Mouse (Mus musculus): ENCODE results near the gene Tmem150c.

Gene Tmem150c

DNA sequence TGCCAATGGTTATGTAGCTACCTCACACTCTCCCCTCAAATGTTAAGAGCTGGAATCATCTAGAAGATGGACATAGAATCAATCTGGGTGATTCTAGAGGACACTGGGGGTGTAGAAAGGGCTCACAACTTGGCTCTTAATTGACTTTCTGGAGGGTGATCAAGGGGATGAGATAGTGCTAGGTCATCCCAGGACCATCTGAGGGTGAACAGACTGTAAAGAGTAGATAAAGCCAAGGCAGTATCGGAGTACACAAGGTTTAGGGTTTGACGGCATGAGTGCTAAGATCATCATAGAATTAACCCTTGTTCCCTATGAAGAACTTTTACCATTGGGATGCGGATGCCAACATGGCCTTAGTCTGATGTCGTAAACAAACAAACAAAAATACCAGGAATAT, 61.6 kb downstream of the Tmem150c start:
- DNase-seq (ENCODE audit: low read depth, low spot score), result no peak

- DNase-seq (ENCODE audit: low read depth, low spot score), result no peak
These were observed 62.7 kb downstream of the Tmem150c start for GRCm38 (mm10) chr5:100096955-100097354.

DNA sequence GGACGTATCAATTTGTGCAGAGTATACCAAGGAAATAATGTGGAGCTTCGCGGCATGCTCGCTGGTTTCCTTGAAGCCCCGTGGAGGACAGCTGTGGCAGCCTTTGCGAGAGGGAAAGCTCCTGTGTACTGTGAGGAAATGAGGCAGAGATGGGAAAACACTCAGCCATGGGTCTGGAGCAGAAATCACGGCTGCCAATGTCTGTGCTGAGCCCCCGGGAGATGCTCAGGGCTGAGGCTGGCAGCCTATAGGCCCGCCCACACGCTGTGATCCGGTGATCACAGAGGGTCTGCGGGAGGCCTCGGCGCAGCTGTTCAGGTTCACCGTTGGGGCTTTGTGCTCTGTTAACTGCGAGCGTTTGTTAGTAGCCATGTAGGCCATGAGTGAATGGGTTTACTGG, 68.0 kb downstream of the Tmem150c start:
- DNase-seq (ENCODE audit: low read depth, low spot score), result no peak

- no peak for DNase-seq (ENCODE audit: low read depth, low spot score)
These were observed 68.4 kb downstream of the Tmem150c start for GRCm38 (mm10) chr5:100091263-100091594.

DNA sequence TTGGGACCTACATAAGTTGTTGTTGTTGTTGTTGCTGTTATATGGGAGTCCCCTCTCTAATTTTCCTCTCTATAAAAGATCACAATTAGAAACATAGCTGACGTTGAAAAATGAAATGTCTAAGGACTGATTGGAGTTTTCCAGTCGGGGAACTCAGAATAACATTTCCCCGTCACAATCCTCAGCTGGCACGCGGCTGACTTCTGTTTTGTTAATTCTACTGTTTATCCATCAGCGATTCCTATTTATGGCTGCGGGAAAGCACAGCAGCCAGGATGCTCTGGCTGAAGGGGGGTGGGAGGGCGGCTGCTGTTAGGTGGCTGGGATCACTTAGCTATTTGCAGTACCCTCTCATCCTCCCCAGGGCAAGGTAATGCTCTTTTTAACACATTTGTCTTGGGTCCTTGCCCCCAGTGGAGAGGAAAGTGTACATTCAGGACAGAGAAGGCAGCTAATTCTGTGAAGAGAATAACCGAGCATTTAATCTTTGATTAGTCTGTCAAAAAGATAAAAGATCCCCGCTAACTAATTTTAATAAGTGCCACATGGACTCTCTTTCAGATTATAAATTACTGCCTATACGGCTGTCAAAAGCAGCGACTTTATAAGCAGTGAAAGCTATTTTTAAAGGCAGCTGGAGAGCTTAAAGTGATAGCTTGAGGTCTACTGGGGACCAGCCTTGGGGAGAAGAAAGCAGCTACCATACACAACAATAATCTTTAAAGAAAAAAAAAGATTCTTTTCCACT, 68.9 kb downstream of the Tmem150c start:
- no peak for DNase-seq (ENCODE audit: low read depth, low spot score)

GRCm38 (mm10) chr5:100085097-100085496, 74.5 kb downstream of the Tmem150c start:
- no peak for DNase-seq (ENCODE audit: low read depth, low spot score)

DNA sequence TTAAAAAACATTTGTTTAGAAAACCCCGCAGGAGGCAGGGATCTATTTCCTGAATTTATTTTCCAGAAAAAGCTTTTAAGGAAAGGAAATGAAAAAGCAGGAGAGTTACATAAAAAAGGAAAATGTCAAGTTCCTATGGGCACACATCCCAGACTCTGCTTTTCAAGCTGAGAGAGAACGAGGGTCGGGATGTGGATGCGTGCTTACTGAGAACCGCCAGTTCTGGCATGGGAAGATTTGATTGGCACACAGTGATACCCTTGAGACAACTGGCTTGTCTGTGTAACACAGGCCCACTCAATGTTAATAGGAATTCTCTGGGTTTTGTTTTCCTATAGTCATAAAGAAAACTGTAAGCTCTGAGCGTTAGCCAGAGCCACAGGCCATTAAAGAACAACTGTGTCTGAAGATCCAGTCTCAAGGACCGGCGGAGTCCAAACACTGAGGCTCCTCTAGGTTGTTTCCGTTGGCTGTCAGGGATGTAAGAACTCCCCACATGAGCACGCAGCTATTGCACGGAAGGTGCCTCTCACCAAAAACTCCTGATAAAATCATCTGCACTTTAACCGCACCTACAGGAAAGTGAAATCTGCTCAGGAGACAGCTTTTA, 75.5 kb downstream of the Tmem150c start:
- DNase-seq (ENCODE audit: low read depth, low spot score), result no peak

GRCm38 (mm10) chr5:100082006-100082405, 77.6 kb downstream of the Tmem150c start:
- no peak for DNase-seq (ENCODE audit: low read depth, low spot score)

DNA sequence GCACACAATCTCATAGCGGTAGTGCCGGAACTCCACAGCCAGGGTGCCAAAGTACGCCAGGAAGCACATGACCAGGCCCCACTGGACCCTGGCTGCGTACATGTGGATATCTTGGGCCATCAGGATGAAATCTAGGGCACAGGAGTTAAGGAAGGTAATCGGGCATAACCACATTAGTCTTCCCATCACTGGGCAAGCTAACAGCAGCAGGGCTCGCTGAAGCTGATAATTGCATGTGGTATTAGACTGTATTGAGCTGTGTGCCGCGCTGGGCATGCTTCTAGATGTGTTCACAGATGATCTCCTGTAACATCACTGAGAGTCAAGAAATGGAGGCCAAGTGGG, 79.7 kb downstream of the Tmem150c start:
- DNase-seq (ENCODE audit: low read depth, low spot score), result no peak

- no peak for DNase-seq (ENCODE audit: low read depth, low spot score)
These were observed 80.3 kb downstream of the Tmem150c start for GRCm38 (mm10) chr5:100079040-100079930.

- no peak for DNase-seq (ENCODE audit: low read depth, low spot score)
These were observed 85.0 kb downstream of the Tmem150c start for GRCm38 (mm10) chr5:100074571-100074970.

DNA sequence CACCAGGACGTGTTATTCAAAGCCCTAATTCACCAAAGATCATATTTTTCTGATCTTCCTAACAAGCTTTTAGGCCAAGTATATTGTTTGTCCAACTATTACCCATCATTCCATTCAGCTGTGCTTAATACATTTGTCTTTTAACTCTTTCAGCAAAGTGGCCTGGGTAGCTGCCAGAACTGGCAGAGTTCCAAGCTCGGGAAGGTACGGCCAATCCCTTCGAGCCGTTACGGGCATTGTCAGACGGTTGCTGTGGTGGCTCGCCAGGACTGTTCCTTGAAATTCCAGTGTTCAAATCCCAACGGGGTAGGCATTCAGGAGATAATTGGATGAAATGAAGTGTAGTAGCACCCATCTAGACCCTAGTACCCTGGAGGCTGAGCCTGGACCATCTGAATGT, 87.1 kb downstream of the Tmem150c start:
- DNase-seq (ENCODE audit: low read depth, low spot score), result no peak

- no peak for DNase-seq (ENCODE audit: low read depth, low spot score)
These were observed 88.1 kb downstream of the Tmem150c start for GRCm38 (mm10) chr5:100071541-100071940.

- DNase-seq (ENCODE audit: low read depth, low spot score), result peak; percentile 69
These were observed 89.4 kb downstream of the Tmem150c start for GRCm38 (mm10) chr5:100070255-100070654.

DNA sequence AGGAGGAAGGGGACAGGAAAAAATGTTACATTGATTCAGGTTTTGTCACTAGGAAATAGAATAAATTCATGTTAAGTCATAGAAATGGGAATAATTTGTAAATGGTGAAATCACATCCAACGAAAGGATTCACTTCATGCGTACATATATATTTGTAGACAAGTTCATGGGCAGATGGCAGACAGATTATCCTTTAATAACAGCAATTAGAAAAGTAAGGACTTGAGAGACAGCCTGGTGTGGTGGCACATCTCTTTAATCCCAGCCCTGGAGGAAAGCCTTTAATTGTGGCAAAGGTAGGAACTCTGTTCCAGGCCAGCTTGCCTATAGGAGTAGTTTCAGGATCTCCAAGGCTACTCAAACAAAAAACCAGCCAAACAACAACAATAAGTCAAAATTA, 90.1 kb downstream of the Tmem150c start:
- no peak for DNase-seq (ENCODE audit: low read depth, low spot score)

DNA sequence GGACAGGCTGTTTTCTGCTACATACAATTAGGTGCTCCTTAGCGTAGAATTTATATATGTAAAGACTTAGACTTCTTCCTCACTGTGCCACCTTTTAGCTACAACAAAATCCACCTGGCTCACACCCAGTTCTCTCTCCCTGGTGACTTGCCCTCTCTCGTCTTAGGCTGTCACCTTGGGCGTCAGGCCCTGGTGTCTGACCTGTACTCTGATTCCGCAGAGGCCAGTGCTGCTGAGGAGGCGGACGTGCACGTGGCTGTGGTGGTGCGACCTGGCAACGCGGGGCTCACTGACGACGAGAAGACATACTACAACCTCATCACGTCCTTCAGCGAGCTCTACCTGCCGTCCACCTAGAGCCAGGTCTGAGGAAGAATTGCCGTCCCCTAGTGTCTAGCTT, 92.0 kb downstream of the Tmem150c start:
- DNase-seq (ENCODE audit: low read depth, low spot score), result no peak

- DNase-seq (ENCODE audit: low read depth, low spot score), result no peak
These were observed 98.7 kb downstream of the Tmem150c start for GRCm38 (mm10) chr5:100060876-100061275.

DNA sequence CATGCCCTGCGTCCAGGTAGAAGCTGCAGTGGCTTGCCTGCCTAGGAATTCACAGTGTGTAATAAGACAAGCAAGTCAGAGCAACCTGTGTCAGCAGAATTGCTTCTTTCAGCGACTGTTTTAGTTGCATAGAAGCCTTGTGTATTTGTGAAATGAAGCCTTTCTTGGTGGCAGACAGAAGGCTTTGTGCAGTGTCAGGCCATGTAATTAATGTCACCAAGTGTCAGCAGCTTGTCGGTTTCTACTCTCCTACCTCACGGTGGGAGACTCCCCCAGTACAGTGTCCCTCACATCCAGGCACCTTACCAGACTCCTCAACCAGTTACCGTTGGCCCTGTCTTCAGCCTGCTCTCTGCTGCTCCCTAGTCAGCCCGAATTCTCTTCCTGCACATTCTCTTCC, 100.3 kb downstream of the Tmem150c start:
- DNase-seq (ENCODE audit: low read depth, low spot score), result no peak

DNA sequence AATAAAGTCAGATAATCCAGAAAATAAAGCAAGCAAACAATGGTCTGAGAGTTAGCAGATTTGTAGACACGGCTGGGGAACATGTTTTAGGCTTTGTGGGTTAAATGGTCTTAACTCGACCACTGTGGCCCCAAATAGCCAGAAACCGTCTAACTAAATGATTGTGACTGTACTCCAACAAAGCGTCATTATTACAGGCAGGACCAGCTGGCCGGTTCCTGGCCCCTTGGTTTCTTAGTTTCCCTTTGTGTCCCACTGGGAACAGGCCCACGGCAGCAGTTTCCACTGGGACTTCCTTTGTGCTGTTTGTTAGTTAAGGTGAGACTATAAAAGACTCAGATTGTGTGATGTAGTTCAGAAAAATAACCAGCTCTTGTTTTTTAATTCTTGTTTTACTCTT, 100.9 kb downstream of the Tmem150c start:
- no peak for DNase-seq (ENCODE audit: low read depth, low spot score)

DNA sequence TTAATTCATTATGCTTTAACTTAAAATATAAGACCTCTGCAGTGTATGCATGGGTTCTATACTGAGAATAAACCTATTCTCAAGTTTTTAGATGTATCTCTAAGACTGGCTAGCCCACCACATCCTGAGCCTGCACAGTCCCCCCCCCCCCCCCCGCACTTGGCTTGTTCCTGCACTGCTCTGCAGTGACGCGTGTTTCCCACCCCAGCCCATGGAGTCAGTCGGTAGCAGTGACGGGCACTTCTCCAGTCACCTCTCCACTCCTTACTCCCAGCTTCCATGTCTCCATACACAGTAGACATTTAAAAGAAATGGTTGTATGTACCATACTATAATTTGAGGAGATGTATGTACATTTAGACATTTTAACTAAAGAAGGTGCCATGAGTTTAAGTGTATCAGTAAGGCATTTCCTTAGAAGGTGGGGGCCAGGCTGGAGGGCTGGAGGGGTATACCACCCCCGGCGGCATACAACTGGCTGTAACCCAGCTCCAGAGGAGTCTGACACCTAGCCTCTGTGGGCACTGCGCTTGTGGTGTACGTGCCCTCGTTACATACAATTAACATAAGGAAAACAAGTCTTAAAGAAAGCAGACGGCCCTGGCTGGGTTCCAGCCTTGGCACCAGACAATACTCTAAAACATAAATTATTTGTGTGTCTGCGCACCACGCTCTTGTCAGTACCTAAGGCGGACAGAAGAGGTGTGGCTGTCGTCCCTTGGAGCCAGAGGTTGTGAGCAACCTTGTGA, 102.0 kb downstream of the Tmem150c start:
- no peak for DNase-seq (ENCODE audit: low read depth, low spot score)

- DNase-seq (ENCODE audit: low read depth, low spot score), result no peak
These were observed 103.7 kb downstream of the Tmem150c start for GRCm38 (mm10) chr5:100055866-100056369.

Data from retina, adult 2 months (tissue).